27 mouse cellular contexts compared by ENCODE assay signal in the genomic region with DNA sequence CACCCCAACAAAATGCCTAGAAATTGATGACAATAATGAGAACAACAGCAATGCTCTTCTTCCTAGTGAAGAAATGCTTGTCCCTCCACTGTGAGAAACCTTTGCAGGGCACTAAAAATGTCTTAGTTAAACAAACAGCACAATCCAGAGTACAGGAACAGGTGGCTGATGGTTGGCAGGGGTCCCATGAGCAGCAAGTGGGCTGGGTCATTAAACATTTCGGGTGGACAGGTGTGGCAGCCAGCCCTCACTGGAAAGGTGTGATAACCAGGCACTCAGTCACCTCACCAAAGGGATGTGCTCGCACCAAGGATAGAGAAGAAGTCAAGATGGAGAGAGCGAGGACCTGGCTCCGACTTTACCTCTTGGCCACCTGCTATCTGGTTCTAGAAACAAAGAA.
A peak's percentile ranks its signal among the peaks of the same experiment; 100 is the strongest.
DNase-seq lines count a peak whose midpoint lies in the region; TF ChIP-seq lines count a peak whose summit lies in the region.
"Had no signal": no experiment of that assay in that cellular context is flagged by ENCODE, and none has a peak within 500 bp of the region (broad histone marks: within the 10 kb centered on the region; RNA-seq: fewer than 3 reads in every experiment).

No protein-coding gene starts in this region.

- DNase-seq in cerebellum, adult 11-12 months, result peak; percentile 58
- no peak for DNase-seq in cerebellum, postnatal 4 days (ENCODE audit: low spot score in 2 of 2)
- DNase-seq in cerebellum, adult 8-10 months, result peak; percentile 47
- DNase-seq in cerebellum, postnatal 10 days, result peak; percentile 40 to 52
- DNase-seq in cerebellum, postnatal 36 days, result peak; percentile 53 to 63
- no peak for DNase-seq in thymus, adult 2 months
- DNase-seq in lung, postnatal 4 days, result no peak
- no peak for DNase-seq in gastrocnemius, adult 8-10 months (ENCODE audit: low spot score in 2 of 2)
- DNase-seq: adrenal gland, postnatal 10 days; adrenal gland, postnatal 36 days; B cell, adult 2 months; gastrocnemius, postnatal 25 days; heart, adult 18-20 months; heart, postnatal 10 days; heart, postnatal 36 days; kidney, adult 11 months; kidney, adult 8-10 months had no signal

- no peaks in the 10 kb centered on the region for H3K36me3 ChIP-seq in thymus, adult 2 months (ENCODE audit: control insufficient read depth, insufficient read depth, low read length)
- H3K36me3 ChIP-seq: forebrain, embryonic 10.5 days; G1E; heart, embryonic 12.5 days; heart, embryonic 15.5 days; hindbrain, embryonic 10.5 days; intestine, embryonic 15.5 days had no signal

- H3K4me3 ChIP-seq in thymus, adult 2 months (ENCODE audit: control insufficient read depth, insufficient read depth, low read length), result no peak overlapping the region
- H3K4me3 ChIP-seq: forebrain, embryonic 10.5 days; forebrain, embryonic 13.5 days; heart, embryonic 12.5 days; heart, embryonic 15.5 days; hindbrain, embryonic 10.5 days; hindbrain, embryonic 13.5 days; intestine, embryonic 15.5 days had no signal

- WGBS in thymus, adult 2 months, result 92% methylated on average over 4 of the region's 4 CpGs

- TF ChIP-seq CTCF in thymus, adult 2 months (IDR thresholded peaks at IDR 0.05; ENCODE audit: borderline replicate concordance, control insufficient read depth, extremely low read depth, insufficient read depth, low read length, poor library complexity), result no peak

- no peak overlapping the region for H3K27ac ChIP-seq in thymus, adult 2 months (ENCODE audit: control insufficient read depth, insufficient read depth, low read length)
- H3K27ac ChIP-seq: forebrain, embryonic 10.5 days; forebrain, embryonic 13.5 days; heart, embryonic 15.5 days; hindbrain, embryonic 10.5 days; hindbrain, embryonic 13.5 days; intestine, embryonic 15.5 days had no signal

- H3K4me1 ChIP-seq in thymus, adult 2 months (replicated peaks; ENCODE audit: control insufficient read depth, insufficient read depth, low read length), result no peaks in the 10 kb centered on the region
- H3K4me1 ChIP-seq: heart, embryonic 15.5 days; hindbrain, embryonic 13.5 days; intestine, embryonic 15.5 days had no signal

- no peaks in the 10 kb centered on the region for H3K27me3 ChIP-seq in thymus, adult 2 months (ENCODE audit: control insufficient read depth, insufficient read depth, low read length)
- H3K27me3 ChIP-seq: CH12.LX; forebrain, embryonic 13.5 days; heart, embryonic 12.5 days; heart, embryonic 15.5 days; hindbrain, embryonic 13.5 days; intestine, embryonic 15.5 days; Patski had no signal

- TF ChIP-seq POLR2A in thymus, adult 2 months (IDR thresholded peaks at IDR 0.05; ENCODE audit: control insufficient read depth, extremely low read depth, insufficient read depth, low read length, poor library complexity), result no peak

Comparison
In these comparisons a context has a peak if more than half of its experiments do, and no peak if none do; other contexts are left out.
1. DNase-seq: peak in cerebellum, adult 11-12 months (single experiment), cerebellum, adult 8-10 months (single experiment), cerebellum, postnatal 10 days (2 of 2) and cerebellum, postnatal 36 days (2 of 2); none in cerebellum, postnatal 4 days (0 of 2), thymus, adult 2 months (single experiment), lung, postnatal 4 days (0 of 2) and gastrocnemius, adult 8-10 months (0 of 2).